Mouse (Mus musculus) C2C12 (cell line): ENCODE results near the gene Rplp0. TPM values are rescaled to one million over a fixed set of nuclear protein-coding genes. Genes with fewer than 3 reads are reported as not detected.
A peak's percentile ranks its signal among the peaks of the same experiment; 100 is the strongest.

Experiments used
- H3K27me3 ChIP-seq: one replicate; pipeline ENCODE4 v1.6.1; 2011; ENCODE audit not compliant: control insufficient read depth, insufficient read depth, insufficient read length
- H3K36me3 ChIP-seq: one replicate; pipeline ENCODE4 v1.6.1; 2011; ENCODE audit not compliant: control insufficient read depth, insufficient read depth
- H3K4me3 ChIP-seq: one replicate; pipeline ENCODE4 v1.5.1; 2011; ENCODE audit warnings: mild to moderate bottlenecking, control low read depth; ENCODE audit not compliant: poor library complexity, insufficient read depth, severe bottlenecking
- H3K79me2 ChIP-seq: one replicate; pipeline ENCODE4 v1.6.1; 2011; ENCODE audit not compliant: control insufficient read depth, insufficient read depth
- H3K79me3 ChIP-seq: one replicate; pipeline ENCODE4 v1.6.1; 2011; ENCODE audit warnings: low read depth, control low read depth
- H3ac ChIP-seq: one replicate; pipeline ENCODE3; 2011; ENCODE audit warnings: low read depth; ENCODE audit not compliant: control insufficient read depth, insufficient read length
- CEBPB ChIP-seq: IDR thresholded peaks from one replicate; pipeline ENCODE4 v1.6.1; 2011; ENCODE audit warnings: low read depth, mild to moderate bottlenecking, control low read depth, moderate library complexity
- CTCF ChIP-seq: IDR thresholded peaks from one replicate; pipeline ENCODE4 v1.5.1; 2011; ENCODE audit not compliant: control insufficient read depth, insufficient read depth, insufficient read length
- FOSL1 ChIP-seq: IDR thresholded peaks from one replicate; pipeline ENCODE4 v1.8.0; 2011; ENCODE audit warnings: mild to moderate bottlenecking, low read length; ENCODE audit not compliant: poor library complexity, insufficient read depth, severe bottlenecking
- MAX ChIP-seq: IDR thresholded peaks from one replicate; pipeline ENCODE4 v1.6.1; 2011; ENCODE audit warnings: mild to moderate bottlenecking, control low read depth
- MYOD1 ChIP-seq: IDR thresholded peaks from one replicate; pipeline ENCODE4 v1.6.1; 2011; ENCODE audit warnings: low read depth; ENCODE audit not compliant: control insufficient read depth, insufficient read length
- MYOG ChIP-seq: IDR thresholded peaks from one replicate; pipeline ENCODE4 v1.6.1; 2011; ENCODE audit not compliant: control insufficient read depth, insufficient read length; ENCODE audit errors: extremely low read depth
- USF1 ChIP-seq: IDR thresholded peaks from one replicate; pipeline ENCODE4 v1.6.1; 2011; ENCODE audit warnings: low read depth, mild to moderate bottlenecking, control low read depth, moderate library complexity
- polyA plus RNA-seq: library from polyadenylated mRNA; unstranded; fragments of >200 nt; fragmentation: generic; extraction: Trizol; gene quantifications from one replicate; pipeline ENCODE4 v1.2.1, GENCODE M21; 2012; ENCODE audit warnings: missing spikeins

The Rplp0 gene
- polyA plus RNA-seq, 1 experiment: 5,791 TPM

- Histone ChIP-seq H3K27me3 (no peaks in the 10 kb centered on the region), H3K36me3 (peaks cover 8% of the 10 kb centered on the region), H3K4me3 (no peak overlapping the region), H3K79me3 (peaks cover 61% of the 10 kb centered on the region), H3K79me2 (peaks cover 100% of the 10 kb centered on the region), H3ac (no peak overlapping the region)
- TF ChIP-seq MYOG (no peak), FOSL1 (no peak), CTCF (no peak), CEBPB (no peak), MYOD1 (no peak), USF1 (no peak), MAX (no peak)
Measured at GRCm38 (mm10) chr5:115525416-115525815, 33.9 kb upstream of the Rplp0 start.

GRCm38 (mm10) chr5:115525943-115526342 is 33.3 kb upstream of the Rplp0 start:
- TF ChIP-seq FOSL1 (no peak), USF1 (no peak), MYOD1 (no peak), MAX (no peak), CEBPB (no peak), CTCF (no peak), MYOG (no peak)
- Histone ChIP-seq H3K79me3 (peaks cover 60% of the 10 kb centered on the region), H3ac (no peak overlapping the region), H3K79me2 (peaks cover 100% of the 10 kb centered on the region), H3K36me3 (peaks cover 8% of the 10 kb centered on the region), H3K27me3 (no peaks in the 10 kb centered on the region), H3K4me3 (no peak overlapping the region)

- Histone ChIP-seq H3ac (no peak overlapping the region), H3K4me3 (no peak overlapping the region), H3K36me3 (peaks cover 8% of the 10 kb centered on the region), H3K79me3 (peaks cover 59% of the 10 kb centered on the region), H3K27me3 (no peaks in the 10 kb centered on the region), H3K79me2 (peaks cover 98% of the 10 kb centered on the region)
- TF ChIP-seq CEBPB (no peak), MYOD1 (no peak)
Measured at GRCm38 (mm10) chr5:115526456-115527202, 32.6 kb upstream of the Rplp0 start.

- Histone ChIP-seq H3ac (no peak overlapping the region), H3K36me3 (peaks cover 8% of the 10 kb centered on the region), H3K79me3 (peaks cover 55% of the 10 kb centered on the region), H3K79me2 (peaks cover 94% of the 10 kb centered on the region), H3K27me3 (no peaks in the 10 kb centered on the region), H3K4me3 (no peak overlapping the region)
- TF ChIP-seq MYOG (no peak), MYOD1 (peak; percentile 46), CEBPB (no peak)
Measured at GRCm38 (mm10) chr5:115528128-115528527, 31.1 kb upstream of the Rplp0 start.

- Histone ChIP-seq H3K27me3 (no peaks in the 10 kb centered on the region), H3K36me3 (peaks cover 8% of the 10 kb centered on the region), H3K79me2 (peaks cover 91% of the 10 kb centered on the region), H3K79me3 (peaks cover 46% of the 10 kb centered on the region), H3ac (no peak overlapping the region), H3K4me3 (no peak overlapping the region)
- TF ChIP-seq MAX: no peak
- TF ChIP-seq CTCF: no peak
- no peak for TF ChIP-seq FOSL1
- no peak for TF ChIP-seq MYOG
- TF ChIP-seq MYOD1: no peak
- no peak for TF ChIP-seq CEBPB
- no peak for TF ChIP-seq USF1
Measured at GRCm38 (mm10) chr5:115529364-115529741, 29.9 kb upstream of the Rplp0 start.

GRCm38 (mm10) chr5:115529742-115530446 is 29.4 kb upstream of the Rplp0 start:
- no peak overlapping the region for H3ac ChIP-seq
- TF ChIP-seq MAX (no peak), MYOG (no peak), MYOD1 (no peak), FOSL1 (no peak), CEBPB (no peak), CTCF (no peak), USF1 (no peak)
- H3K79me3 ChIP-seq: peaks cover 41% of the 10 kb centered on the region

More at GRCm38 (mm10) chr5:115529742-115530446, 29.4 kb upstream of the Rplp0 start:
- Histone ChIP-seq H3K4me3 (no peak overlapping the region), H3K27me3 (no peaks in the 10 kb centered on the region), H3K79me2 (peaks cover 85% of the 10 kb centered on the region), H3K36me3 (peaks cover 8% of the 10 kb centered on the region)
